Mouse (Mus musculus) E14TG2a.4 (cell line): ENCODE measurements around the gene Snx15.

Source experiments
- H3K27me3 ChIP-seq: 2 replicates; pipeline ENCODE4 v1.6.1; 2014; ENCODE audit warnings: low read length, control low read depth; ENCODE audit not compliant: insufficient read depth
- H3K36me3 ChIP-seq: 2 replicates; pipeline ENCODE4 v1.6.1; 2014; ENCODE audit warnings: low read length, control low read depth; ENCODE audit not compliant: insufficient read depth
- H3K4me1 ChIP-seq: replicated peaks from 2 replicates; pipeline ENCODE4 v1.6.1; 2014; ENCODE audit warnings: low read depth, low read length, control low read depth
- H3K4me3 ChIP-seq: replicated peaks from 2 replicates; pipeline ENCODE4 v1.5.1; 2014; ENCODE audit warnings: mild to moderate bottlenecking, low read length
- H3K9me3 ChIP-seq: 2 replicates; pipeline ENCODE4 v1.6.1; 2014; ENCODE audit warnings: low read length, control low read depth
- POU5F1 ChIP-seq: IDR thresholded peaks from 2 replicates; pipeline ENCODE4 v1.6.1; 2014; ENCODE audit warnings: low read length, borderline replicate concordance

Snx15 gene

DNA sequence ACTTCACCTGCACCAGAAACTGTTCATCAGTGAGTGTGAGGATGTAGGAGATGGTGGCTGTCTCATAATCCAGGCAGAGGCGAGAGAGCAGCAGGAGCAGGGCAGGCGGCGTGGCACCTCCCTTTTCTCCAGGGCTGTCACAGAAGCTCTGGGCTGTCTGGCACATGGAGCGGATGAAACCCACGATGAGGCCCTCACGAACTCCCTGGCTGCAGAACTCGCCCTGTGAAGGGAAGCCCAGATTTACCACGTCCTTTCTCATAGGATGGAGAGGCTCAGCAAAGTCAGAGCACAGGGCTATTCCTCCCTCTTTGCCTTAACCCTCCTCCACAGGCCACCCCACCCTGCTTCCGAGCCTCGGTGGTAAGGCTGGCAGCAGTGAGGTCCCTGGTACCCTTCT lies 58.3 kb downstream of the Snx15 start:
- Histone ChIP-seq H3K36me3 (peaks cover 50% of the 10 kb centered on the region), H3K9me3 (no peaks in the 10 kb centered on the region), H3K4me3 (peak overlapping the region; percentile 79; the same call in 1 of the 2 replicates), H3K4me1 (peaks cover 62% of the 10 kb centered on the region), H3K27me3 (no peaks in the 10 kb centered on the region)
- TF ChIP-seq POU5F1: no peak
